Mouse (Mus musculus) urinary bladder, postnatal 14 days (tissue): ENCODE measurements around the gene Creb3l2.
A peak's percentile ranks its signal among the peaks of the same experiment; 100 is the strongest.

Experiments
- DNase-seq: peaks from one replicate; pipeline ENCODE4 v3.0.0; 2021; ENCODE audit warnings: low spot score

Gene Creb3l2

GRCm38 (mm10) chr6:37325906-37326602 is 115.9 kb downstream of the Creb3l2 start:
- no peak for DNase-seq

GRCm38 (mm10) chr6:37325076-37325475 is 116.9 kb downstream of the Creb3l2 start:
- DNase-seq: no peak

GRCm38 (mm10) chr6:37322641-37323040 is 119.3 kb downstream of the Creb3l2 start:
- DNase-seq: no peak

- DNase-seq: no peak
These were observed 119.9 kb downstream of the Creb3l2 start for GRCm38 (mm10) chr6:37322088-37322487.

- no peak for DNase-seq
These were observed 124.0 kb downstream of the Creb3l2 start for GRCm38 (mm10) chr6:37317904-37318303.

- DNase-seq: no peak
These were observed 126.5 kb downstream of the Creb3l2 start for GRCm38 (mm10) chr6:37315440-37315839.

GRCm38 (mm10) chr6:37310601-37311000 is 131.3 kb downstream of the Creb3l2 start:
- no peak for DNase-seq

- DNase-seq: no peak
These were observed 135.3 kb downstream of the Creb3l2 start for GRCm38 (mm10) chr6:37306616-37307015.

GRCm38 (mm10) chr6:37300492-37300891 is 141.5 kb downstream of the Creb3l2 start:
- no peak for DNase-seq

GRCm38 (mm10) chr6:37299562-37300390 is 142.2 kb downstream of the Creb3l2 start, which contains the start of gene Dgki:
Gene Dgki (minus strand): TSS chr6:37300184.
- DNase-seq: peak; percentile 21

GRCm38 (mm10) chr6:37298982-37299381 is 143.0 kb downstream of the Creb3l2 start:
- no peak for DNase-seq

- no peak for DNase-seq
These were observed 144.0 kb downstream of the Creb3l2 start for GRCm38 (mm10) chr6:37297744-37298482.

GRCm38 (mm10) chr6:37292068-37292467 is 149.9 kb downstream of the Creb3l2 start:
- no peak for DNase-seq

GRCm38 (mm10) chr6:37291171-37291570 is 150.8 kb downstream of the Creb3l2 start:
- no peak for DNase-seq

- DNase-seq: no peak
These were observed 151.3 kb downstream of the Creb3l2 start for GRCm38 (mm10) chr6:37290691-37291090.

GRCm38 (mm10) chr6:37286134-37286533 is 155.8 kb downstream of the Creb3l2 start:
- no peak for DNase-seq

GRCm38 (mm10) chr6:37284879-37285278 is 157.1 kb downstream of the Creb3l2 start:
- DNase-seq: no peak

GRCm38 (mm10) chr6:37283336-37283735 is 158.6 kb downstream of the Creb3l2 start:
- DNase-seq: no peak

GRCm38 (mm10) chr6:37282659-37283058 is 159.3 kb downstream of the Creb3l2 start:
- DNase-seq: no peak
